In genomic region chr5:74051394-74052170, GRCm38 (mm10) we compare ENCODE assay signal across 8 mouse cellular contexts. TPM values are rescaled to one million over a fixed set of nuclear protein-coding genes. Genes with fewer than 3 reads are reported as not detected.
A peak's percentile ranks its signal among the peaks of the same experiment; 100 is the strongest.
DNase-seq lines count a peak whose midpoint lies in the region; ATAC-seq and TF ChIP-seq lines count a peak whose summit lies in the region.

No protein-coding gene starts in this region.

- H3K4me1 ChIP-seq in intestine, embryonic 14.5 days (replicated peaks; ENCODE audit: control insufficient read depth, insufficient read depth, low read length) = peaks cover 8% of the 10 kb centered on the region; the same call in 1 of the 2 replicates
- H3K4me1 ChIP-seq in intestine, postnatal 0 days (replicated peaks; ENCODE audit: control insufficient read depth, insufficient read depth, low read length) = no peaks in the 10 kb centered on the region

- 66% methylated on average over 23 of the region's 23 CpGs for WGBS in intestine, embryonic 14.5 days
- 80% methylated on average over 23 of the region's 23 CpGs for WGBS in intestine, postnatal 0 days

- no peak for TF ChIP-seq CTCF in intestine, postnatal 0 days (IDR thresholded peaks at IDR 0.05; ENCODE audit: low read depth)

- intact Hi-C loops in heart, postnatal 25 days (cut with DNase I) = no loop called here

- H3K4me2 ChIP-seq in intestine, embryonic 14.5 days (ENCODE audit: low read length) = no peak overlapping the region
- no peak overlapping the region; the same call in 1 of the 2 replicates for H3K4me2 ChIP-seq in intestine, postnatal 0 days (replicated peaks; ENCODE audit: low read depth)

- no peak for DNase-seq in intestine, embryonic 14.5 days (ENCODE audit: low spot score)
- peak; percentile 96 for DNase-seq in NIH3T3 (ENCODE audit: low read depth)
- DNase-seq in cerebellum, adult 9-11 months = peak; percentile 75
- peak; percentile 19 for DNase-seq in heart, postnatal 25 days (ENCODE audit: low spot score)
- DNase-seq in lung, postnatal 36 days = peak; percentile 64
- DNase-seq in yolk sac, embryonic 10.5 days (ENCODE audit: low spot score) = no peak
- no peak for DNase-seq in c-Kit-positive CD71-positive TER-119-positive erythroid progenitor cells, embryonic 14.5 days (ENCODE audit: low spot score)

- H3K27me3 ChIP-seq in intestine, embryonic 14.5 days (replicated peaks; ENCODE audit: control insufficient read depth, insufficient read depth, low read length) = no peaks in the 10 kb centered on the region
- no peaks in the 10 kb centered on the region for H3K27me3 ChIP-seq in intestine, postnatal 0 days (replicated peaks; ENCODE audit: control insufficient read depth, insufficient read depth, low read length)

- no peaks in the 10 kb centered on the region for H3K9me3 ChIP-seq in intestine, embryonic 14.5 days (ENCODE audit: control insufficient read depth, low read length)
- H3K9me3 ChIP-seq in intestine, postnatal 0 days (ENCODE audit: control insufficient read depth) = no peaks in the 10 kb centered on the region

- no peak overlapping the region for H3K4me3 ChIP-seq in intestine, embryonic 14.5 days (ENCODE audit: low read depth, low read length)
- H3K4me3 ChIP-seq in intestine, postnatal 0 days (ENCODE audit: low read depth, low read length) = no peak overlapping the region

- peaks cover 4% of the 10 kb centered on the region; the same call in 1 of the 2 replicates for H3K36me3 ChIP-seq in intestine, embryonic 14.5 days (ENCODE audit: control insufficient read depth, insufficient read depth, low read length)
- H3K36me3 ChIP-seq in intestine, postnatal 0 days (ENCODE audit: control insufficient read depth, insufficient read depth) = no peaks in the 10 kb centered on the region

- no peak overlapping the region for H3K9ac ChIP-seq in intestine, embryonic 14.5 days (ENCODE audit: low read length)
- H3K9ac ChIP-seq in intestine, postnatal 0 days (ENCODE audit: low read depth, low read length) = no peak overlapping the region

- ATAC-seq in intestine, embryonic 14.5 days (replicated peaks; ENCODE audit: low FRiP score, low TSS enrichment, low read depth) = 0 out of 2 replicates have a peak, but pooled peaks have one; percentile 19
- ATAC-seq in intestine, postnatal 0 days = no peak

- H3K27ac ChIP-seq in intestine, embryonic 14.5 days (ENCODE audit: low read depth) = no peak overlapping the region
- H3K27ac ChIP-seq in intestine, postnatal 0 days (ENCODE audit: low read depth, low read length) = no peak overlapping the region

RNA-seq across cellular contexts. Expression of gene Usp46, which starts 16.6 kb away (rescaled TPM):
- 29.7 and 32.2 TPM in 2 replicates for polyA plus RNA-seq in intestine, embryonic 14.5 days (2014; fragmentation: Nextera tagmentation; extraction: Ambion mirVana)
- polyA plus RNA-seq in intestine, postnatal 0 days (2015; fragmentation: Nextera tagmentation; extraction: Ambion mirVana) = 6.3 and 6.6 TPM in 2 replicates
- 10 to 100 TPM; 40.6 to 41.3 TPM for total RNA-seq in heart, postnatal 25 days (2021)

Comparison
In these comparisons a context has a peak if more than half of its experiments do, and no peak if none do; other contexts are left out.
1. DNase-seq: peak in NIH3T3 (single experiment), cerebellum, adult 9-11 months (single experiment), heart, postnatal 25 days (single experiment) and lung, postnatal 36 days (single experiment); none in intestine, embryonic 14.5 days (single experiment), yolk sac, embryonic 10.5 days (single experiment) and c-Kit-positive CD71-positive TER-119-positive erythroid progenitor cells, embryonic 14.5 days (single experiment).